In genomic region chr2:35490458-35491111, GRCm38 (mm10) we compare ENCODE assay signal across 10 mouse cellular contexts. TPM values are rescaled to one million over a fixed set of nuclear protein-coding genes. Genes with fewer than 3 reads are reported as not detected.
DNase-seq lines count a peak whose midpoint lies in the region; ATAC-seq and TF ChIP-seq lines count a peak whose summit lies in the region.
"Had no signal": no experiment of that assay in that cellular context is flagged by ENCODE, and none has a peak within 500 bp of the region (broad histone marks: within the 10 kb centered on the region; RNA-seq: fewer than 3 reads in every experiment).

No protein-coding gene starts in this region.

- peaks cover 10% of the 10 kb centered on the region for H3K4me1 ChIP-seq in heart, embryonic 16.5 days (ENCODE audit: control insufficient read depth, insufficient read depth, low read length)
- peaks cover 7 to 32% of the 10 kb centered on the region in 2 experiments for H3K4me1 ChIP-seq in ES-E14 (ENCODE audit: control insufficient read depth in 2 of 2, insufficient read depth in 2 of 2, low read length in 2 of 2, poor library complexity in 1 of 2)
- H3K4me1 ChIP-seq in forebrain, embryonic 16.5 days (replicated peaks; ENCODE audit: control insufficient read depth, insufficient read depth, low read length), result peaks cover 3% of the 10 kb centered on the region; the same call in 1 of the 2 replicates
- 0 out of 2 replicates have a peak, but pooled peaks cover 4% of the 10 kb centered on the region for H3K4me1 ChIP-seq in midbrain, embryonic 14.5 days (ENCODE audit: control insufficient read depth, insufficient read depth, low read length)

- ATAC-seq in heart, embryonic 16.5 days (replicated peaks; ENCODE audit: extremely low read depth, insufficient read depth, low FRiP score), result no peak
- peak; percentile 31; the same call in 1 of the 2 replicates for ATAC-seq in forebrain, embryonic 16.5 days
- ATAC-seq in midbrain, embryonic 14.5 days (ENCODE audit: low FRiP score, low TSS enrichment), result no peak

- no peak for DNase-seq in heart, postnatal 10 days
- DNase-seq in ES-E14 (ENCODE audit: low read depth, low spot score), result no peak
- no peak for DNase-seq in midbrain, embryonic 14.5 days
- DNase-seq in frontal cortex, postnatal 36 days (ENCODE audit: low spot score in 2 of 2), result no peak
- no peak for DNase-seq in adrenal gland, postnatal 25 days
- no peak for DNase-seq in spleen, postnatal 36 days (ENCODE audit: low spot score in 2 of 2)

- H3K27me3 ChIP-seq in heart, embryonic 16.5 days (ENCODE audit: control insufficient read depth, insufficient read depth, low read length), result no peaks in the 10 kb centered on the region
- no peaks in the 10 kb centered on the region for H3K27me3 ChIP-seq in forebrain, embryonic 16.5 days (replicated peaks; ENCODE audit: control insufficient read depth, insufficient read depth, low read length)
- no peaks in the 10 kb centered on the region for H3K27me3 ChIP-seq in midbrain, embryonic 14.5 days (ENCODE audit: control insufficient read depth, insufficient read depth, low read length)
- H3K27me3 ChIP-seq: CH12.LX had no signal

- 41% methylated on average over 17 of the region's 17 CpGs for WGBS in heart, embryonic 16.5 days
- 16% methylated on average over 17 of the region's 17 CpGs for WGBS in forebrain, embryonic 16.5 days
- WGBS in midbrain, embryonic 14.5 days, result 30% methylated on average over 17 of the region's 17 CpGs

- in situ Hi-C loops in ES-E14 (cut with MboI; ENCODE audit: low sequenced_read_pairs in 2 of 2, unreplicated experiment in 2 of 2), result no loop called here

- H3K9ac ChIP-seq in heart, embryonic 16.5 days (ENCODE audit: low read length), result no peak overlapping the region
- no peak overlapping the region for H3K9ac ChIP-seq in ES-E14 (ENCODE audit: insufficient read depth, low read depth, low read length, poor library complexity, severe bottlenecking)
- no peak overlapping the region for H3K9ac ChIP-seq in forebrain, embryonic 16.5 days (replicated peaks; ENCODE audit: low read depth, low read length)
- H3K9ac ChIP-seq in midbrain, embryonic 14.5 days (replicated peaks; ENCODE audit: low read length), result no peak overlapping the region

- H3K9me3 ChIP-seq in heart, embryonic 16.5 days (replicated peaks; ENCODE audit: control insufficient read depth, low read length), result no peaks in the 10 kb centered on the region
- no peaks in the 10 kb centered on the region for H3K9me3 ChIP-seq in ES-E14 (ENCODE audit: control insufficient read depth, insufficient read depth, low read depth, low read length)
- H3K9me3 ChIP-seq in forebrain, embryonic 16.5 days (ENCODE audit: control insufficient read depth, low read length), result no peaks in the 10 kb centered on the region
- H3K9me3 ChIP-seq in midbrain, embryonic 14.5 days (ENCODE audit: control insufficient read depth, low read length), result no peaks in the 10 kb centered on the region

- peak overlapping the region; percentile 5; the same call in 1 of the 2 replicates for H3K4me2 ChIP-seq in heart, embryonic 16.5 days (ENCODE audit: low read depth, low read length)
- H3K4me2 ChIP-seq in forebrain, embryonic 16.5 days (ENCODE audit: low read length), result peak overlapping the region; percentile 38
- 0 out of 2 replicates have a peak overlapping the region, but pooled peaks have one; percentile 6 for H3K4me2 ChIP-seq in midbrain, embryonic 14.5 days (ENCODE audit: low read length)

- no peak overlapping the region for H3K27ac ChIP-seq in heart, embryonic 16.5 days (ENCODE audit: low read length)
- peak overlapping the region; percentile 46; the same call in 1 of the 2 replicates for H3K27ac ChIP-seq in ES-E14 (ENCODE audit: insufficient read depth, low read depth, low read length, poor library complexity, severe bottlenecking)
- no peak overlapping the region for H3K27ac ChIP-seq in forebrain, embryonic 16.5 days (ENCODE audit: low read length)
- no peak overlapping the region for H3K27ac ChIP-seq in midbrain, embryonic 14.5 days (replicated peaks; ENCODE audit: low read depth, low read length)
- H3K27ac ChIP-seq: left cerebral cortex, adult 2 months had no signal

- intact Hi-C loops in heart, postnatal 10 days (cut with DNase I), result no loop called here

- H3K4me3 ChIP-seq in heart, embryonic 16.5 days (ENCODE audit: low read length), result no peak overlapping the region
- H3K4me3 ChIP-seq in ES-E14 (ENCODE audit: insufficient read depth in 1 of 2, low read depth in 1 of 2, low read length in 2 of 2, poor library complexity in 1 of 2, severe bottlenecking in 1 of 2), result peak overlapping the region in 1 of 2 experiments; percentile 5; a peak in 1 of 4 replicates
- H3K4me3 ChIP-seq in forebrain, embryonic 16.5 days (replicated peaks; ENCODE audit: low read length), result no peak overlapping the region
- no peak overlapping the region for H3K4me3 ChIP-seq in midbrain, embryonic 14.5 days (replicated peaks; ENCODE audit: low read depth, low read length)
- H3K4me3 ChIP-seq: left cerebral cortex, adult 2 months had no signal

- no peaks in the 10 kb centered on the region for H3K36me3 ChIP-seq in heart, embryonic 16.5 days (ENCODE audit: control insufficient read depth, insufficient read depth)
- no peaks in the 10 kb centered on the region for H3K36me3 ChIP-seq in ES-E14 (ENCODE audit: control insufficient read depth, insufficient read depth, low read length, poor library complexity, severe bottlenecking)
- H3K36me3 ChIP-seq in forebrain, embryonic 16.5 days (ENCODE audit: control insufficient read depth, insufficient read depth), result no peaks in the 10 kb centered on the region
- H3K36me3 ChIP-seq in midbrain, embryonic 14.5 days (ENCODE audit: control insufficient read depth, insufficient read depth, low read length), result no peaks in the 10 kb centered on the region

TF ChIP-seq in ES-E14, 5 proteins besides CTCF, POLR2A, EP300 and RAD21:
- TF ChIP-seq CHD2 (IDR thresholded peaks at IDR 0.05; ENCODE audit: low read depth, low read length), result no peak
- TF ChIP-seq MAFK (IDR thresholded peaks at IDR 0.05; ENCODE audit: insufficient read depth, low read depth, low read length), result peak; percentile 94

RNA-seq across cellular contexts. Expression of gene Ggta1, which starts 27.6 kb away (rescaled TPM):
- 28.6 and 30.9 TPM in 2 replicates for polyA plus RNA-seq in heart, embryonic 16.5 days (2015; fragmentation: Nextera tagmentation; extraction: Ambion mirVana)
- 10 to 100 TPM; 19.9 to 28.8 TPM for total RNA-seq in heart, postnatal 10 days (2021)
- 36.5 and 49.0 TPM in 2 replicates for total RNA-seq in ES-E14 (2012; rRNA removed)
- 4.1 and 6.5 TPM in 2 replicates for polyA plus RNA-seq in forebrain, embryonic 16.5 days (2015; fragmentation: Nextera tagmentation; extraction: Ambion mirVana)
- 2.8 and 5.6 TPM in 2 replicates for polyA plus RNA-seq in midbrain, embryonic 14.5 days (2014; fragmentation: Nextera tagmentation; extraction: Ambion mirVana)
- 8.1 and 13.4 TPM in 2 replicates for total RNA-seq in adrenal gland, postnatal 25 days (2021)
